Mouse (Mus musculus): ENCODE measurements around the gene Zdhhc14. TPM values are rescaled to one million over a fixed set of nuclear protein-coding genes. Genes with fewer than 3 reads are reported as not detected.
A peak's percentile ranks its signal among the peaks of the same experiment; 100 is the strongest.

Gene Zdhhc14
- polyA plus RNA-seq, 1 experiment from 2014 or later: 0.93 TPM

DNA sequence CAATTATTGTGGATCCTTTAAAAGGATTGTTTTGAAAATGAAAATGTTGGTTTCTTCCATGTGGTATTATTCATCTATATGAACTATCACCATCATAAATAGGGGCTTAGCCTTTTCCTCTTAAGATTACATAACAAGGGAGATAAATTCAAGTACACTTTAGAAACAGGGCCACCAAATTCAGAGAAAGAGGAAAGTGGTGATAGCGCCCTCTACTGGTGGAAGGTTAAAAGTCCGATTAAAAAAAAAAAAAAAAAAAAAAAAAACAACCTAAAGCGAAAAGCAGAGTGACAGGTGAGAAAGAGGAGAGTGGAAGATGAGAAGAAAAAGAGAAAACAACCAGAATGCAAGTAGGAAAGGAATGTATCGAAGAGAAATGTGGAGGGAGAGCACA lies 256.1 kb downstream of the Zdhhc14 start:
- peaks cover 8% of the 10 kb centered on the region for H3K4me1 ChIP-seq
- no peak overlapping the region for H3K4me3 ChIP-seq
- 18% methylated on average over 4 of the region's 4 CpGs for WGBS
- no peak for DNase-seq (ENCODE audit: extremely low spot score, low spot score)
- no peaks in the 10 kb centered on the region for H3K9me3 ChIP-seq
- H3K27me3 ChIP-seq (ENCODE audit: poor library complexity, severe bottlenecking): 0 out of 2 replicates have a peak, but pooled peaks cover 7% of the 10 kb centered on the region
- no peak overlapping the region for H3K27ac ChIP-seq
- no peaks in the 10 kb centered on the region for H3K36me3 ChIP-seq (replicated peaks)

DNA sequence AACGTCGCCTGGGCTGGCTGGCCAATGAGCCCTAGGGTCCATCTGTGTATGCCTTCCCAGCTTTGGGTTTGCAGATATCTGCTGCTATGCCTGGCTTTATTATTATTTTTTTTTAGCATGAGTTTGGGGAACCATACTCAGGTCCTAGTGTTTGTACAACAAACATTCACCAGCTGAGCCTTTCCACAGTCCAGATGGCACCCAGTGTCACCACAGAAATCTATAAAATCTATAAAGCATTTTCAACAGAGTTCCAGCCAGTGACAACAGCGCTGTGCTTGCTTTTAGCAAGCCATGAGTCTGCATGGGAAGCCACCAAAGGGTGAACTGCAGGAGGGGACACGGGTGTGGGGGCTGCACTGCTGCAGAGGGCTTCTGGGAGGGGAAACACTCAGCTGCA lies 257.9 kb downstream of the Zdhhc14 start:
- 0 out of 2 replicates have a peak, but pooled peaks cover 7% of the 10 kb centered on the region for H3K27me3 ChIP-seq (ENCODE audit: poor library complexity, severe bottlenecking)
- H3K36me3 ChIP-seq (replicated peaks): no peaks in the 10 kb centered on the region
- no peaks in the 10 kb centered on the region for H3K9me3 ChIP-seq
- H3K27ac ChIP-seq: no peak overlapping the region
- peaks cover 8% of the 10 kb centered on the region for H3K4me1 ChIP-seq
- WGBS: 78% methylated on average over 4 of the region's 4 CpGs
- no peak overlapping the region for H3K4me3 ChIP-seq
- no peak for DNase-seq (ENCODE audit: extremely low spot score, low spot score)

DNA sequence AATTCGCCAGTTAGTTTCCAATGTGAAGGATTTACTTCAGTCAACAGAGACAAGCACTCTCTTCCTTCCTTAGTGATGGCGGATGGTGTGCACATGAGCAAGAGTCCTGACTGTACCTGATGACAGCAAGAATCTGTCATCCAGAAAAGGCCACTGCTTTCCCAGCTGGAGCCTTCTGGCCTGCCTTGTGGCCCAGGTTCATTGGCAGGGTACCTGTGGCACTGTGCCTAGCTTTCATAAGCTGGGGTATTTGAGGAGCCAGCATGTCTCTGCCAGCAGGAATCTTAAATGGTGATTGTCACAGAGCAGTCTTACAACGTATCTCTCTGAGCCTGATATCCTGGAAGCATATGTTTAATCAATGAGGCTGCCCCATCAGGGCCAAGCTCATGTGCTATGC lies 258.7 kb downstream of the Zdhhc14 start:
- H3K36me3 ChIP-seq (replicated peaks): no peaks in the 10 kb centered on the region
- H3K9me3 ChIP-seq: no peaks in the 10 kb centered on the region
- H3K4me3 ChIP-seq: no peak overlapping the region
- no peak for DNase-seq (ENCODE audit: extremely low spot score, low spot score)
- H3K4me1 ChIP-seq: peaks cover 8% of the 10 kb centered on the region
- 0 out of 2 replicates have a peak, but pooled peaks cover 7% of the 10 kb centered on the region for H3K27me3 ChIP-seq (ENCODE audit: poor library complexity, severe bottlenecking)
- WGBS: 86% methylated on average over 3 of the region's 3 CpGs
- H3K27ac ChIP-seq: no peak overlapping the region

DNA sequence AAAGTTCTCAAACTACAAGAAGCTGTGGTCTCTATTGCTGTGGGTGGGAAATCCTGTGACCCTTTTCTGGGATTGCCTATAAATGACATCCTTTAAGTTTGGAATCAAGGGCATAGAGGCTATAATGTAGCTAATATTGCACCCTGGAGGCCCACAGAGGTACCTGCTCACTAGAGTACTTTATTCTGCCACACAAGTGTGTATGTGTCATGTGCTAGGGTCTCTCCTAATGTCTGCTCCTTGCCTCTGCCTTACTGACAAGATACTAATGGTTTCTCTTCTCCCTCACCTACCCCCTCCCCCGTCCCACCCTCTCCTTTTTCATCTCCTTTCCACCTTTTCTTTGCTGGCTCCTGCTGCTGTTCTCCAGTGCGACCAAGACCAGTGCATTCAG lies 260.0 kb downstream of the Zdhhc14 start:
- no peak for DNase-seq (ENCODE audit: extremely low spot score, low spot score)
- Histone ChIP-seq H3K36me3 (replicated peaks) (no peaks in the 10 kb centered on the region), H3K9me3 (no peaks in the 10 kb centered on the region), H3K4me1 (peaks cover 8% of the 10 kb centered on the region), H3K27me3 (ENCODE audit: poor library complexity, severe bottlenecking) (0 out of 2 replicates have a peak, but pooled peaks cover 7% of the 10 kb centered on the region), H3K27ac (peak overlapping the region; percentile 77), H3K4me3 (peak overlapping the region; percentile 53)
- WGBS: 40% methylated on average over 2 of the region's 2 CpGs

DNA sequence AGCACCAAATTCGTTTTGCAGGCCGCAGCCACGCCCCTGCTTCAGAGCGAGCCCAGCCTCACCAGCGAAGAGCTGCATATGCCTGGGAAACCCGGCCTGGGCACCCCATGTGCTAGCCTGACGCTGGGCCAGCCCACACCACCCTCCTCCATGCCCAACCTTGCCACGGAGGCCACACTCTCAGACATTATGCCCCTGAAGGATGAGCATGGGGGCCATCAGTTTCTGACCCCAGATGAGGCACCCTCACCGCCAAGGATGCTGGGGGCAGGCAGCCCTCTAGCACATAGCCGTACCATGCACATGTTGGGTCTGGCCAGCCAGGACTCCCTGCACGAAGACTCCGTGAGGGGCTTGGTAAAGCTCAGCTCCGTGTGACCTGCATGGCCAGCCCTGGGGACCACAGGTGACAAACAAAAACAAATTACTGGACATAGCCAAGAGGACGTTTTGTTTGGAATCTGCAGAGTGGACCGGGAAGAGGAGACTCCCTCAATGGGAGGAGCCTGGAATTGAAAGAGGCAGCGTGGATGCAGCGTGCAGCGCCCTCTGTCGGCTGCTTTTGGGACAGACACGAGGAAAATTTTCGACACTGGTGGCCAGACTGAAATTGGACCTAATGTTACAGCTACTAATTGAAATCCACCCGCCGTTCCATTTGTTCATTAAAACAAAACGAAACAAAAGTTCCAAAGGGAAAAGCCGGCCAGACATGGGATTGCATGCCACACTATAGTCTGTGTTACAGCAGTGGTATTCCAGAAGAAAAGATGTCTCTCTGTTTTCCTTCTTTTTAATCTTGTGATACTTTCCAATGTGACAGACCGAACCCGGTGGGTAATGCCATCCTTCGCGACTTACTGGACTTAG lies 260.6 kb downstream of the Zdhhc14 start:
- WGBS: 10% methylated on average over 29 of the region's 29 CpGs
- H3K27me3 ChIP-seq (ENCODE audit: poor library complexity, severe bottlenecking): 0 out of 2 replicates have a peak, but pooled peaks cover 7% of the 10 kb centered on the region
- peak; percentile 85 for DNase-seq (ENCODE audit: extremely low spot score, low spot score)

DNA sequence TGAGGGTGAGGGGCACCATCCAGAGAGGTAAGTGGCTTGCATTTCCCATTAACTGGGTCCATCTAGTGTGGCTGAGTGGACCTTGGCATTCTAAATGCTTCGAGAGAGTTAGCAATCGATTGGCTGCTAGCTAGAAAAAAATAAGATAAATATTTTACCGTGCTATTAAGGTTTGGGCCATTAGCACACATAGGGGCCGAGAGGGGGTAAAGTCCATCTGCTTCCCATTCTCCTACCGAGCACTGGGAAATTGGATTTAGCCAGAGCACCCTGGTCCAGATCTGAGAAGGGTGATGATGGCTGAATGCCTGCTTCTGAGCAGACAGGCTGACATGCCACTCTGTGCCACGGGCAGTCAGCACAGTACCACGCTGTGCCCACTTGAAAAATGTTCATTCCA lies 263.1 kb downstream of the Zdhhc14 start:
- Histone ChIP-seq H3K9me3 (no peaks in the 10 kb centered on the region), H3K27me3 (ENCODE audit: poor library complexity, severe bottlenecking) (0 out of 2 replicates have a peak, but pooled peaks cover 7% of the 10 kb centered on the region), H3K4me1 (peaks cover 8% of the 10 kb centered on the region), H3K4me3 (no peak overlapping the region), H3K27ac (no peak overlapping the region), H3K36me3 (replicated peaks) (no peaks in the 10 kb centered on the region)
- no peak for DNase-seq (ENCODE audit: extremely low spot score, low spot score)
- 88% methylated on average over 7 of the region's 7 CpGs for WGBS

More for the DNA sequence above, 260.6 kb downstream of the Zdhhc14 start:
- Histone ChIP-seq H3K9me3 (no peaks in the 10 kb centered on the region), H3K27ac (peak overlapping the region; percentile 77), H3K4me3 (peak overlapping the region; percentile 53), H3K36me3 (replicated peaks) (no peaks in the 10 kb centered on the region), H3K4me1 (peaks cover 8% of the 10 kb centered on the region)

DNA sequence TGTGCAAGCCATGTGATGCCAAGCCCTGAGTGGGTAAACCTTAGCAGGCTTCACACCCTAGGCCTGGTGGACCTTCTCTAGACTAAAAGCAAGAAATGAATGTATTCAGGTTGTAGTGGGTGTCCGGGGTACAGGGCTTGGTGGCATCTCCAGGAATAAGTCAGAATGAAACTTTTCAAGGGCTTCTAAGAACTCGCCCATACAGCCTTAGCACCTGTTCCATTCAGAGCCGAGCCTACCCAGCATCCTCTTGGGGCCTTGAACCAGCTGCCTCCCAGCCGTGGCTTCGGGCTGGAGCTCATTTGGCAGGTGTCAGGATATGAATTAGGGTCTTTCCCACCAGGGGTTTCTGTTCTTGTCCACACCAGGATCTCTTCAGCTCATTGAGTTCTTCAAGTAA lies 263.7 kb downstream of the Zdhhc14 start:
- Histone ChIP-seq H3K9me3 (no peaks in the 10 kb centered on the region), H3K27ac (no peak overlapping the region), H3K4me3 (no peak overlapping the region), H3K36me3 (replicated peaks) (no peaks in the 10 kb centered on the region), H3K4me1 (peaks cover 8% of the 10 kb centered on the region), H3K27me3 (ENCODE audit: poor library complexity, severe bottlenecking) (0 out of 2 replicates have a peak, but pooled peaks cover under 1% of the 10 kb centered on the region)
- no peak for DNase-seq (ENCODE audit: extremely low spot score, low spot score)
- 77% methylated on average over 5 of the region's 5 CpGs for WGBS

DNA sequence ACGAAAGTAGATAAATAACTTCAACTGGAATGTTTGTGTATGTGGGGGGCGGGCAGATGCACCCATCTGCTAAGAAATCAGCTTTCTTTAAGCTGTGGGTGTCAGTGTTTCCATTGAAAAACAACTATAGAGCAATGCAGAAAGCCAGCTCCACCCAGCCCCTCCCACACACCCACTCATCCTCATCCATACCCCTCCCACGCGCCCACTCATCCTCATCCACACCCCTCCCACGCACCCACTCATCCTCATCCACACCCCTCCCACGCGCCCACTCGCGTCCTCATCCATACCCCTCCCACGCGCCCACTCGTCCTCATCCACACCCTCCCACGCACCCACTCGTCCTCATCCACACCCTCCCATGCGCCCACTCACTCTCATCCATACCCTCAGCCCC lies 264.5 kb downstream of the Zdhhc14 start:
- Histone ChIP-seq H3K9me3 (no peaks in the 10 kb centered on the region), H3K4me1 (peaks cover 8% of the 10 kb centered on the region), H3K27ac (no peak overlapping the region), H3K36me3 (replicated peaks) (no peaks in the 10 kb centered on the region), H3K27me3 (ENCODE audit: poor library complexity, severe bottlenecking) (no peaks in the 10 kb centered on the region), H3K4me3 (no peak overlapping the region)
- 94% methylated on average over 15 of the region's 15 CpGs for WGBS
- DNase-seq (ENCODE audit: extremely low spot score, low spot score): no peak

DNA sequence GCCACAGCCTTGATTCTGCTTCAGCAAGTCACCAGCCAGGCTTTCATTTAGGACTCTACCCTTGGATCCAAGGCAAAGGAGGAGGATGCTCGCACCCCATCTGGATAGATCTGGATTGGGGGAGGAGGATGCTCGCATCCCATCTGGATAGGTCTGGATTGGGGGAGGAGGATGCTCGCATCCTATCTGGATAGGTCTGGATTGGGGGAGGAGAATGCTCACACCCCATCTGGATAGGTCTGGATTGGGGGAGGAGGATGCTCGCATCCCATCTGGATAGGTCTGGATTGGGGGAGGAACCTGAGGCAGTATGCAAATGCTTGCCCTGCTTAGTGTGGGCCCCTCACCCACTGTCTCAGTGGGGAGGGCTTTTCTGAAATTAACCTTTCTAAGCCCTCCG lies 271.4 kb downstream of the Zdhhc14 start:
- DNase-seq (ENCODE audit: extremely low spot score, low spot score): no peak
- Histone ChIP-seq H3K27ac (no peak overlapping the region), H3K36me3 (replicated peaks) (no peaks in the 10 kb centered on the region), H3K9me3 (no peaks in the 10 kb centered on the region), H3K4me3 (no peak overlapping the region), H3K4me1 (peaks cover 18% of the 10 kb centered on the region), H3K27me3 (ENCODE audit: poor library complexity, severe bottlenecking) (peaks cover 8% of the 10 kb centered on the region)
- 93% methylated on average over 5 of the region's 5 CpGs for WGBS

DNA sequence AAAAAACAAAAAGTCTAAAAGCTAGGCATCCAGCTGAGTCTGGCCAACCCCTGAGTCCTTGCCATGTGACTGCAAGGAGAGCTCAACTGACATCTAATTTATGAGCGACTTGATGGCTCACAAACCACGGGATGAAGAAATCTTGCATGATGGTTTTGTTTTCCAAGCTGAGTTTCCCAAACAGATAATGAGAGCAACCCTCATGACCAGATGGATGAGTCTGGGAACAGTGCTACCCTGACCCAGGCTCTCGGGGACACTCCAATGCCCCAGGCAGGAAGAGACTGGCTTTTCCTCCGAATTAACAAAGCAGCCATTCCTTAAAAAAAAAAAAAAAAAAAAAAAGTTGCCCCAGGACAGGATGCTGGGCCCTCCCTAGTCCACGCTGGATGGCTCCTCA lies 271.9 kb downstream of the Zdhhc14 start:
- Histone ChIP-seq H3K9me3 (no peaks in the 10 kb centered on the region), H3K4me1 (peaks cover 23% of the 10 kb centered on the region), H3K27ac (no peak overlapping the region), H3K27me3 (ENCODE audit: poor library complexity, severe bottlenecking) (peaks cover 13% of the 10 kb centered on the region), H3K36me3 (replicated peaks) (no peaks in the 10 kb centered on the region), H3K4me3 (no peak overlapping the region)
- no peak for DNase-seq (ENCODE audit: extremely low spot score, low spot score)
- WGBS: 69% methylated on average over 5 of the region's 5 CpGs

DNA sequence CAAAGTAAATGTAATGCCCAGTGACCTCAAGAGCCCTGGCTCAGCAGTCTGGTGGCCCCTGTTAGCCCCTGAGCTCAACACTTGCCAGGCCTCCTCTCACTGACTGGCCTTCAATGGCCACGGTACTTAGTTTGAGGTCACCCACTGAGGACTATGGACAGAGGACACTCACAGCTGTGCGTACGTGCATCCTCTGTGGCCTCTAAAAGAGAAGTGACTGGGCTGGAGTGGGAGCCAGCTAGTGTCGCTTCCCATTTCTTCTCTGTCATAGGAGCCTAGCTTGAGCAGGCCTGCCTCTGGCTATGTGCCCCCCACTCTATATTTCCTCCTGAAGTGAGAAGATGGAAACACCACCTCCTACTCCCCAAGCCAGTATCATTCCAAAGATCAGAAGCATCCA lies 273.4 kb downstream of the Zdhhc14 start:
- DNase-seq (ENCODE audit: extremely low spot score, low spot score): no peak
- H3K36me3 ChIP-seq (replicated peaks): no peaks in the 10 kb centered on the region
- H3K27me3 ChIP-seq (ENCODE audit: poor library complexity, severe bottlenecking): peaks cover 17% of the 10 kb centered on the region
- 72% methylated on average over 4 of the region's 4 CpGs for whole genome bisulfite sequencing
- H3K4me3 ChIP-seq: no peak overlapping the region
- H3K27ac ChIP-seq: no peak overlapping the region
- peaks cover 38% of the 10 kb centered on the region for H3K4me1 ChIP-seq
- H3K9me3 ChIP-seq: no peaks in the 10 kb centered on the region

DNA sequence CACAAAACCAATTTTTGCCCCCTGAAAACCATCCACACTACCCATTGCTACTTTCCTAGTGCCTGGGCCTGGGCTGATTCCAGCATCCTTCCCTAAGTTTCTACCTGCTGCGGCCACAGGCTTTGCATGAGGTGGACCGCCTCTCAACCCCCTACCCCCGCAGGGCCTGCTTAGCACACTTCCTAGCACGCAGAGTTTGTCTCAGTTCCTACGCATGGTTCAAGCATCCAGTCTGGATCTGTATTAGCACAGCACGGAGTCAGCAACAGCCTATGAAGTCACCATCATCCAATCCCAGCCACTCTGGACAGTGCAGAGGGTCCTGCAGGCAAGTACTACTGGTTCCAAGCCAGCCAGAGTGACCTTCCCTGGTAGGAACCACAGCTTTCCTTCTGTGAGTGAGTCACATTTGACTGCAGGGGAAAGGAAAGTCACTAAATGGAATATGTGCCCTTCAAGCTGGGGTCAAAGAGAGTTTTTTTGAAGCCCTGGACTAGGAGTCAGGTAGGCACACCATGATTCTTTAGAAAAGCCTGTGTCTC lies 275.9 kb downstream of the Zdhhc14 start:
- H3K36me3 ChIP-seq (replicated peaks): no peaks in the 10 kb centered on the region
- H3K4me1 ChIP-seq: peaks cover 44% of the 10 kb centered on the region
- WGBS: 51% methylated on average over 6 of the region's 6 CpGs
- H3K4me3 ChIP-seq: no peak overlapping the region
- DNase-seq (ENCODE audit: extremely low spot score, low spot score): no peak
- H3K27me3 ChIP-seq (ENCODE audit: poor library complexity, severe bottlenecking): peaks cover 17% of the 10 kb centered on the region
- H3K27ac ChIP-seq: peak overlapping the region; percentile 89
- 0 out of 2 replicates have a peak, but pooled peaks cover 2% of the 10 kb centered on the region for H3K9me3 ChIP-seq
